In the genomic region with DNA sequence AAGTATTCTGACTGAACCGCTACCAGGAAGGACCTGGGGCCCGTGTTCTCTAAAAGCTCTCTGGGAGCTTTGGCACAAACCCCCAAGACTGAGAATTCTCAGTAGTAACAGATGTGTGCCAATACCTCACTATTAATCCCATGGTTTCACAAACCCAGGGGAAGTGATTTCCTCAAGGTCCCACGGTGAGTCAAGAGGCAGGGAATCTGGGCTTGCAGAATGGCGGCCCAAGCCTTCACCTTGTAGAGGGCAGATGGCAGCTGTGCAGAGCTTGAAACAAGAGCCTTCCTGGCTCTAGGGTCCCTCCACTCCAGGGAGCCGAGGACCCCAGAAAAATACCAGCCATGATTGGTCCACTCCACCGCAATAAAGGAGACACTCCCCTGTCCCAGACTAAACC, we compare ENCODE assay signal across 12 mouse cellular contexts.
"Had no signal": no experiment of that assay in that cellular context is flagged by ENCODE, and none has a peak within 500 bp of the region (broad histone marks: within the 10 kb centered on the region; RNA-seq: fewer than 3 reads in every experiment).

No protein-coding gene starts in this region.

- H3K27me3 ChIP-seq: liver, embryonic 12.5 days; lung, embryonic 15.5 days; midbrain, embryonic 15.5 days had no signal

- DNase-seq: kidney, postnatal 36 days; layer of hippocampus, adult 9-11 months; layer of hippocampus, postnatal 36 days; lung, postnatal 14 days; right cerebral cortex, postnatal 14 days had no signal

- H3K4me2 ChIP-seq: liver, embryonic 12.5 days; lung, embryonic 15.5 days; midbrain, embryonic 11.5 days; midbrain, embryonic 15.5 days had no signal

- H3K9ac ChIP-seq: liver, embryonic 12.5 days; lung, embryonic 15.5 days; midbrain, embryonic 15.5 days had no signal

- H3K4me3 ChIP-seq: liver, embryonic 12.5 days; lung, embryonic 15.5 days; megakaryocyte, embryonic 14.5 days; midbrain, embryonic 15.5 days had no signal

- H3K27ac ChIP-seq: kidney, postnatal 0 days; liver, embryonic 12.5 days; lung, embryonic 15.5 days; macrophage; midbrain, embryonic 15.5 days had no signal

- ATAC-seq: liver, embryonic 12.5 days; midbrain, embryonic 15.5 days had no signal

- H3K9me3 ChIP-seq: liver, embryonic 12.5 days; lung, embryonic 15.5 days; megakaryocyte, embryonic 14.5 days; midbrain, embryonic 15.5 days had no signal

- H3K36me3 ChIP-seq: lung, embryonic 15.5 days; midbrain, embryonic 15.5 days had no signal
